20 mouse cellular contexts compared by ENCODE assay signal in genomic region chr7:125643880-125644279, GRCm38 (mm10). TPM values are rescaled to one million over a fixed set of nuclear protein-coding genes. Genes with fewer than 3 reads are reported as not detected.
DNase-seq lines count a peak whose midpoint lies in the region; ATAC-seq lines count a peak whose summit lies in the region.
"Had no signal": no experiment of that assay in that cellular context is flagged by ENCODE, and none has a peak within 500 bp of the region (broad histone marks: within the 10 kb centered on the region; RNA-seq: fewer than 3 reads in every experiment).

No protein-coding gene starts in this region.

- H3K9ac ChIP-seq in lung, embryonic 16.5 days (ENCODE audit: low read length) = no peak overlapping the region
- H3K9ac ChIP-seq: hindbrain, embryonic 12.5 days; limb, embryonic 15.5 days; lung, embryonic 15.5 days; midbrain, embryonic 13.5 days had no signal

- H3K27me3 ChIP-seq in lung, embryonic 16.5 days (ENCODE audit: control insufficient read depth, insufficient read depth, low read depth, low read length) = no peaks in the 10 kb centered on the region
- H3K27me3 ChIP-seq in heart, embryonic 10.5 days (ENCODE audit: insufficient read depth, poor library complexity, severe bottlenecking) = no peaks in the 10 kb centered on the region
- H3K27me3 ChIP-seq: hindbrain, embryonic 12.5 days; limb, embryonic 15.5 days; lung, embryonic 15.5 days; midbrain, embryonic 13.5 days had no signal

- H3K27ac ChIP-seq in lung, embryonic 16.5 days (ENCODE audit: low read length) = no peak overlapping the region
- H3K27ac ChIP-seq in heart, embryonic 10.5 days = no peak overlapping the region
- H3K27ac ChIP-seq: hindbrain, embryonic 12.5 days; limb, embryonic 15.5 days; lung, embryonic 15.5 days; midbrain, embryonic 13.5 days had no signal

- DNase-seq in kidney, postnatal 10 days = peak; percentile 70
- DNase-seq in kidney, adult 18-20 months = no peak
- no peak for DNase-seq in lung, postnatal 25 days (ENCODE audit: low spot score)
- no peak for DNase-seq in layer of hippocampus, adult 9-11 months
- DNase-seq in heart, embryonic 10.5 days (ENCODE audit: low spot score) = no peak
- DNase-seq: cerebellum, postnatal 14 days; heart, adult 11 months; right cerebral cortex, postnatal 4 days; thymus, postnatal 4 days had no signal

- H3K4me1 ChIP-seq in lung, embryonic 16.5 days (replicated peaks; ENCODE audit: control insufficient read depth, insufficient read depth, low read length) = no peaks in the 10 kb centered on the region
- peaks cover 9% of the 10 kb centered on the region; the same call in 1 of the 2 replicates for H3K4me1 ChIP-seq in heart, embryonic 10.5 days

- no peak overlapping the region for H3K4me2 ChIP-seq in lung, embryonic 16.5 days (ENCODE audit: low read depth, low read length)
- H3K4me2 ChIP-seq: hindbrain, embryonic 12.5 days; limb, embryonic 15.5 days; lung, embryonic 15.5 days; midbrain, embryonic 13.5 days had no signal

- no peaks in the 10 kb centered on the region for H3K9me3 ChIP-seq in lung, embryonic 16.5 days (ENCODE audit: control insufficient read depth, low read length)
- no peaks in the 10 kb centered on the region for H3K9me3 ChIP-seq in heart, embryonic 10.5 days
- H3K9me3 ChIP-seq: hindbrain, embryonic 12.5 days; limb, embryonic 15.5 days; lung, embryonic 15.5 days; midbrain, embryonic 13.5 days had no signal

- peak; percentile 29; the same call in 1 of the 2 replicates for ATAC-seq in lung, embryonic 16.5 days (ENCODE audit: low read depth)
- peak; percentile 92 for ATAC-seq in common myeloid progenitor, adult 5-6 weeks (replicated peaks; ENCODE audit: low read depth, poor library complexity, severe bottlenecking)
- ATAC-seq in megakaryocyte, adult 5-6 weeks (ENCODE audit: poor library complexity, severe bottlenecking) = 0 out of 2 replicates have a peak, but pooled peaks have one; percentile 14
- ATAC-seq: forebrain, embryonic 14.5 days; inflammation-experienced regulatory T-cells, adult 6 months; midbrain, embryonic 13.5 days had no signal

- H3K4me3 ChIP-seq in lung, embryonic 16.5 days (ENCODE audit: low read length) = no peak overlapping the region
- no peak overlapping the region for H3K4me3 ChIP-seq in heart, embryonic 10.5 days
- H3K4me3 ChIP-seq: erythroblast, embryonic 14.5 days; hindbrain, embryonic 12.5 days; limb, embryonic 15.5 days; lung, embryonic 15.5 days; midbrain, embryonic 13.5 days had no signal

- peaks cover 67% of the 10 kb centered on the region for H3K36me3 ChIP-seq in lung, embryonic 16.5 days (ENCODE audit: control insufficient read depth, insufficient read depth, low read length)
- H3K36me3 ChIP-seq in heart, embryonic 10.5 days = peaks cover 99% of the 10 kb centered on the region

- 69% methylated on average over 6 of the region's 6 CpGs for WGBS in lung, embryonic 16.5 days
- WGBS in heart, embryonic 10.5 days = 92% methylated on average over 6 of the region's 6 CpGs

RNA-seq across cellular contexts. Expression of gene Il21r, which starts 40.7 kb away (rescaled TPM):
- 0.40 and 0.83 TPM in 2 replicates for polyA plus RNA-seq in lung, embryonic 16.5 days (2015; fragmentation: Nextera tagmentation; extraction: Ambion mirVana)
- 3.3 TPM in 2 replicates for total RNA-seq in common myeloid progenitor, adult 5-6 weeks (2017)
- total RNA-seq in megakaryocyte, adult 5-6 weeks (2015) = 0.62 and 0.83 TPM in 2 replicates
- total RNA-seq in megakaryocyte, adult 5-6 weeks (2017) = 1.8 and 2.2 TPM in 2 replicates
- polyA plus RNA-seq in heart, embryonic 10.5 days (2016; fragmentation: Nextera tagmentation; extraction: Ambion mirVana) = 0.07 and 0.11 TPM in 2 replicates
- polyA plus RNA-seq: neural tube, embryonic 14.5 days had no signal

Comparison
In these comparisons a context has a peak if more than half of its experiments do, and no peak if none do; other contexts are left out.
1. ATAC-seq: peak in every context shown above with its lines; median percentile 92 in common myeloid progenitor, adult 5-6 weeks; 29 in lung, embryonic 16.5 days; 14 in megakaryocyte, adult 5-6 weeks.